Mouse (Mus musculus): ENCODE results near the gene Pik3ca.

- TF ChIP-seq CTCF (conservative IDR thresholded peaks at IDR 0.05; ENCODE audit: low read length) (no peak), NANOG (IDR thresholded peaks at IDR 0.05; ENCODE audit: borderline replicate concordance, low read length) (no peak)
Observed at GRCm38 (mm10) chr3:32505841-32506240, 108.4 kb downstream of the Pik3ca start.
